In genomic region chr7:127233765-127234164, GRCm38 (mm10) we compare ENCODE assay signal across 1 mouse cellular context.
TF ChIP-seq lines count a peak whose summit lies in the region.

No protein-coding gene starts in this region.

TF ChIP-seq in CH12.LX, 34 proteins besides CTCF, POLR2A, EP300 and RAD21:
- TF ChIP-seq TBP (conservative IDR thresholded peaks at IDR 0.05; ENCODE audit: low read depth, low read length) (no peak), SIN3A (IDR thresholded peaks at IDR 0.05; ENCODE audit: low read length) (no peak), ZMIZ1 (IDR thresholded peaks at IDR 0.05; ENCODE audit: low read depth, low read length) (no peak), MAX (IDR thresholded peaks at IDR 0.05; ENCODE audit: low read length) (no peak), NELFE (IDR thresholded peaks at IDR 0.05; ENCODE audit: low read depth, low read length) (no peak)
